Mouse (Mus musculus): ENCODE measurements around the gene Dcdc2a. TPM values are rescaled to one million over a fixed set of nuclear protein-coding genes. Genes with fewer than 3 reads are reported as not detected.

Gene Dcdc2a
- polyA plus RNA-seq (2012; rRNA removed): 8.3 and 12.9 TPM in 2 replicates

- no peak within 1 kb of the TSS for H3K27ac ChIP-seq (ENCODE audit: insufficient read depth, low read length)
- H3K4me3 ChIP-seq (ENCODE audit: insufficient read depth, low read length): peak within 1 kb of the TSS; percentile 39
- TF ChIP-seq CTCF (IDR thresholded peaks at IDR 0.05; ENCODE audit: extremely low read depth, insufficient read depth, low read length) (no peak), POLR2A (IDR thresholded peaks at IDR 0.05; ENCODE audit: extremely low read depth, insufficient read depth, low read length) (no peak)
- no peaks in the 10 kb centered on the region for H3K4me1 ChIP-seq (ENCODE audit: control insufficient read depth, insufficient read depth, low read length)
These were observed at the start of gene Dcdc2a for GRCm38 (mm10) chr13:25055873-25056667. Dcdc2a (plus strand) TSS chr13:25056004.

- Histone ChIP-seq H3K4me1 (ENCODE audit: control insufficient read depth, insufficient read depth, low read length) (no peaks in the 10 kb centered on the region), H3K27ac (ENCODE audit: insufficient read depth, low read length) (no peak overlapping the region), H3K4me3 (ENCODE audit: insufficient read depth, low read length) (no peak overlapping the region)
- no peak for TF ChIP-seq CTCF (IDR thresholded peaks at IDR 0.05; ENCODE audit: extremely low read depth, insufficient read depth, low read length)
- TF ChIP-seq POLR2A (IDR thresholded peaks at IDR 0.05; ENCODE audit: extremely low read depth, insufficient read depth, low read length): no peak
These were observed 48.7 kb upstream of the Dcdc2a start for GRCm38 (mm10) chr13:25007115-25007514.

GRCm38 (mm10) chr13:25018316-25018715, 37.5 kb upstream of the Dcdc2a start:
- H3K4me3 ChIP-seq (ENCODE audit: insufficient read depth, low read length): no peak overlapping the region
- H3K27ac ChIP-seq (ENCODE audit: insufficient read depth, low read length): no peak overlapping the region
- TF ChIP-seq POLR2A (IDR thresholded peaks at IDR 0.05; ENCODE audit: extremely low read depth, insufficient read depth, low read length): no peak
- TF ChIP-seq CTCF (IDR thresholded peaks at IDR 0.05; ENCODE audit: extremely low read depth, insufficient read depth, low read length): no peak
- peaks cover 2% of the 10 kb centered on the region; the same call in 1 of the 2 replicates for H3K4me1 ChIP-seq (ENCODE audit: control insufficient read depth, insufficient read depth, low read length)

- Histone ChIP-seq H3K4me1 (ENCODE audit: control insufficient read depth, insufficient read depth, low read length) (peaks cover 2% of the 10 kb centered on the region; the same call in 1 of the 2 replicates), H3K4me3 (ENCODE audit: insufficient read depth, low read length) (peak within 1 kb of the TSS; percentile 73), H3K27ac (ENCODE audit: insufficient read depth, low read length) (peak within 1 kb of the TSS; percentile 63; the same call in 1 of the 2 replicates)
- TF ChIP-seq POLR2A (IDR thresholded peaks at IDR 0.05; ENCODE audit: extremely low read depth, insufficient read depth, low read length) (peak; percentile 94), CTCF (IDR thresholded peaks at IDR 0.05; ENCODE audit: extremely low read depth, insufficient read depth, low read length) (no peak)
These were observed 35.8 kb upstream of the Dcdc2a start, which contains the start of gene Mrs2 for GRCm38 (mm10) chr13:25019793-25020539. Mrs2 (minus strand) TSS chr13:25020379.

GRCm38 (mm10) chr13:25020540-25020892, 35.3 kb upstream of the Dcdc2a start:
- peaks cover 2% of the 10 kb centered on the region; the same call in 1 of the 2 replicates for H3K4me1 ChIP-seq (ENCODE audit: control insufficient read depth, insufficient read depth, low read length)
- peak overlapping the region; percentile 73 for H3K4me3 ChIP-seq (ENCODE audit: insufficient read depth, low read length)
- no peak for TF ChIP-seq CTCF (IDR thresholded peaks at IDR 0.05; ENCODE audit: extremely low read depth, insufficient read depth, low read length)
- no peak for TF ChIP-seq POLR2A (IDR thresholded peaks at IDR 0.05; ENCODE audit: extremely low read depth, insufficient read depth, low read length)
- 0 out of 2 replicates have a peak overlapping the region, but pooled peaks have one; percentile 1 for H3K27ac ChIP-seq (ENCODE audit: insufficient read depth, low read length)

- TF ChIP-seq POLR2A (IDR thresholded peaks at IDR 0.05; ENCODE audit: extremely low read depth, insufficient read depth, low read length): no peak
- TF ChIP-seq CTCF (IDR thresholded peaks at IDR 0.05; ENCODE audit: extremely low read depth, insufficient read depth, low read length): no peak
- Histone ChIP-seq H3K4me3 (ENCODE audit: insufficient read depth, low read length) (no peak overlapping the region), H3K4me1 (ENCODE audit: control insufficient read depth, insufficient read depth, low read length) (peaks cover 2% of the 10 kb centered on the region; the same call in 1 of the 2 replicates), H3K27ac (ENCODE audit: insufficient read depth, low read length) (no peak overlapping the region)
These were observed 33.4 kb upstream of the Dcdc2a start for GRCm38 (mm10) chr13:25022386-25022785.

GRCm38 (mm10) chr13:25023129-25023528, 32.7 kb upstream of the Dcdc2a start:
- TF ChIP-seq CTCF (IDR thresholded peaks at IDR 0.05; ENCODE audit: extremely low read depth, insufficient read depth, low read length): no peak
- TF ChIP-seq POLR2A (IDR thresholded peaks at IDR 0.05; ENCODE audit: extremely low read depth, insufficient read depth, low read length): no peak
- peaks cover 2% of the 10 kb centered on the region; the same call in 1 of the 2 replicates for H3K4me1 ChIP-seq (ENCODE audit: control insufficient read depth, insufficient read depth, low read length)
- H3K27ac ChIP-seq (ENCODE audit: insufficient read depth, low read length): no peak overlapping the region
- no peak overlapping the region for H3K4me3 ChIP-seq (ENCODE audit: insufficient read depth, low read length)

- no peak for TF ChIP-seq POLR2A (IDR thresholded peaks at IDR 0.05; ENCODE audit: extremely low read depth, insufficient read depth, low read length)
- TF ChIP-seq CTCF (IDR thresholded peaks at IDR 0.05; ENCODE audit: extremely low read depth, insufficient read depth, low read length): peak; percentile 18; the same call in 1 of the 2 replicates
- Histone ChIP-seq H3K4me1 (ENCODE audit: control insufficient read depth, insufficient read depth, low read length) (no peaks in the 10 kb centered on the region), H3K27ac (ENCODE audit: insufficient read depth, low read length) (no peak overlapping the region), H3K4me3 (ENCODE audit: insufficient read depth, low read length) (no peak overlapping the region)
These were observed 31.1 kb upstream of the Dcdc2a start for GRCm38 (mm10) chr13:25024655-25025054.

GRCm38 (mm10) chr13:25026409-25027113, 29.2 kb upstream of the Dcdc2a start:
- H3K4me1 ChIP-seq (ENCODE audit: control insufficient read depth, insufficient read depth, low read length): no peaks in the 10 kb centered on the region
- TF ChIP-seq POLR2A (IDR thresholded peaks at IDR 0.05; ENCODE audit: extremely low read depth, insufficient read depth, low read length): no peak
- TF ChIP-seq CTCF (IDR thresholded peaks at IDR 0.05; ENCODE audit: extremely low read depth, insufficient read depth, low read length): no peak
- no peak overlapping the region for H3K27ac ChIP-seq (ENCODE audit: insufficient read depth, low read length)
- no peak overlapping the region for H3K4me3 ChIP-seq (ENCODE audit: insufficient read depth, low read length)

Data from cortical plate, adult 2 months (tissue).